In the genomic region with DNA sequence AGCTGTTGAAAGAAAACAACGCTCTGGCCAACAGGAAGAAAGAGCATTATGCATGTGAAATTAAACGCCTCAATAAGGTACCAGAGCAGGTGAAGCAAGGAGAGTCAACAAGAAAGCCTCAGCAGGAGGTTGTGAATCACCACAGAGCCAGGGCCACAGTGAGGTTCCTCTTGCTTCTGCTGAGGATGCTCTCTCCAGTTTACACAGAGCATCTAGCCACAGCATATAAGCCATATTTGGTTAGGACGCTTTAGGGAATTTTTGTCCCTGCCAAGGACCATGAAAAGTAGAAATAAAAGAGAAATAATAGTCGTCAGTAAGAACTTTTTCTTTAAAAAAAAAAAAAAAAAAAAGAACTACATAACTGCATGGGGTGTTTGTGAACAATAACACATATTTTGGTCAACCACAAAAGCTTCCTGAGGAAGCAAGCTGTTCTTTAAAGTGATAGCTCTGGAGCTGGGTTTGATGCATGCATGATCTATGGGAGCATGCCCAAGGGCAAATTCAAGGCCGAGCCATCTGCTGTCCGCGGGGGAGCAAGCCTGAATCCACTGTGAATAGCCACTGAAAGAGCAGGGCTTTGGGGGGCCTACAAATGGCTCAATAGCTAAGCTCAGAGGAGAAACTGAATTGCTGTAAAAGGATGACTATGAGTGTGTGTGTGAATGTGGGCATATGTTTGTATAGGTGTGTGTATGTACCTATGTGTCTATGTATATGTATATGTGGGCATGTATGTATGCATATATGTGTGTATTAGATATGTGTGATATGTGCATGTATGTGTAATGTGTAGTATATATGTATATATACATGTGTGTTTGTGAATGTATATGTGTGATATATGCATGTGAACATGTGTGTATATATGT, we compare ENCODE assay signal across 14 mouse cellular contexts.
A peak's percentile ranks its signal among the peaks of the same experiment; 100 is the strongest.
DNase-seq lines count a peak whose midpoint lies in the region; ATAC-seq and TF ChIP-seq lines count a peak whose summit lies in the region.
"Had no signal": no experiment of that assay in that cellular context is flagged by ENCODE, and none has a peak within 500 bp of the region (broad histone marks: within the 10 kb centered on the region; RNA-seq: fewer than 3 reads in every experiment).

No protein-coding gene starts in this region.

- TF ChIP-seq POLR2A in thymus, adult 2 months (IDR thresholded peaks at IDR 0.05; ENCODE audit: control insufficient read depth, extremely low read depth, insufficient read depth, low read length, poor library complexity): no peak

- no peak overlapping the region for H3K27ac ChIP-seq in hindbrain, embryonic 11.5 days (ENCODE audit: low read depth, low read length)
- no peak overlapping the region for H3K27ac ChIP-seq in hindbrain, postnatal 0 days
- peak overlapping the region; percentile 65 for H3K27ac ChIP-seq in thymus, adult 2 months (ENCODE audit: control insufficient read depth, insufficient read depth, low read length)

- intact Hi-C loops in left cerebral cortex, postnatal 14 days (cut with DNase I): no loop called here

- no peak for TF ChIP-seq CTCF in hindbrain, postnatal 0 days (IDR thresholded peaks at IDR 0.05; ENCODE audit: low read depth)
- no peak for TF ChIP-seq CTCF in thymus, adult 2 months (IDR thresholded peaks at IDR 0.05; ENCODE audit: borderline replicate concordance, control insufficient read depth, extremely low read depth, insufficient read depth, low read length, poor library complexity)

- H3K4me1 ChIP-seq in hindbrain, embryonic 11.5 days (replicated peaks; ENCODE audit: control insufficient read depth, insufficient read depth, low read length): no peaks in the 10 kb centered on the region
- peaks cover 5% of the 10 kb centered on the region; the same call in 1 of the 2 replicates for H3K4me1 ChIP-seq in hindbrain, postnatal 0 days (ENCODE audit: insufficient read depth, low read length)
- H3K4me1 ChIP-seq in thymus, adult 2 months (replicated peaks; ENCODE audit: control insufficient read depth, insufficient read depth, low read length): peaks cover 5% of the 10 kb centered on the region

- no peaks in the 10 kb centered on the region for H3K27me3 ChIP-seq in hindbrain, embryonic 11.5 days (ENCODE audit: control insufficient read depth, insufficient read depth, low read length)
- H3K27me3 ChIP-seq in hindbrain, postnatal 0 days (ENCODE audit: insufficient read depth, low read length): no peaks in the 10 kb centered on the region
- no peaks in the 10 kb centered on the region for H3K27me3 ChIP-seq in thymus, adult 2 months (ENCODE audit: control insufficient read depth, insufficient read depth, low read length)

- peak; percentile 64; the same call in 1 of the 2 replicates for ATAC-seq in hindbrain, embryonic 11.5 days (ENCODE audit: low FRiP score)
- ATAC-seq in hindbrain, postnatal 0 days: no peak
- peak; percentile 78 for ATAC-seq in inflammation-experienced regulatory T-cells, adult 6 months
- ATAC-seq: liver, postnatal 0 days had no signal

- no peaks in the 10 kb centered on the region for H3K9me3 ChIP-seq in hindbrain, embryonic 11.5 days (ENCODE audit: control insufficient read depth, low read length)
- no peaks in the 10 kb centered on the region for H3K9me3 ChIP-seq in hindbrain, postnatal 0 days (ENCODE audit: low read length)
- H3K9me3 ChIP-seq: G1E had no signal

- 23% methylated on average over 7 of the region's 7 CpGs for WGBS in hindbrain, embryonic 11.5 days
- 29% methylated on average over 7 of the region's 7 CpGs for WGBS in hindbrain, postnatal 0 days
- 2% methylated on average over 7 of the region's 7 CpGs for WGBS in thymus, adult 2 months

- DNase-seq in hindbrain, embryonic 11.5 days (ENCODE audit: low spot score): peak; percentile 24
- no peak for DNase-seq in hindbrain, postnatal 0 days (ENCODE audit: low spot score)
- DNase-seq in thymus, adult 2 months: no peak
- DNase-seq in thymus, postnatal 36 days: no peak
- DNase-seq in thymus, postnatal 4 days: peak; percentile 21
- no peak for DNase-seq in layer of hippocampus, adult 9-10 months (ENCODE audit: low spot score)
- no peak for DNase-seq in left cerebral cortex, postnatal 14 days (ENCODE audit: low spot score in 2 of 2)
- DNase-seq: cerebellum, adult 18-20 months; gastrocnemius, postnatal 36 days; kidney, postnatal 10 days; liver, postnatal 0 days had no signal

- H3K9ac ChIP-seq in hindbrain, embryonic 11.5 days (ENCODE audit: low read depth, low read length): no peak overlapping the region
- no peak overlapping the region for H3K9ac ChIP-seq in hindbrain, postnatal 0 days (replicated peaks; ENCODE audit: low read length)
- H3K9ac ChIP-seq: liver, postnatal 0 days had no signal

- no peak overlapping the region for H3K4me2 ChIP-seq in hindbrain, embryonic 11.5 days (replicated peaks; ENCODE audit: low read depth, low read length)
- no peak overlapping the region for H3K4me2 ChIP-seq in hindbrain, postnatal 0 days (ENCODE audit: low read depth, low read length)

- no peak overlapping the region for H3K4me3 ChIP-seq in hindbrain, embryonic 11.5 days (ENCODE audit: low read depth, low read length)
- no peak overlapping the region for H3K4me3 ChIP-seq in hindbrain, postnatal 0 days (ENCODE audit: low read length)
- no peak overlapping the region for H3K4me3 ChIP-seq in thymus, adult 2 months (ENCODE audit: control insufficient read depth, insufficient read depth, low read length)
- H3K4me3 ChIP-seq: erythroblast, embryonic 14.5 days had no signal

- no peaks in the 10 kb centered on the region for H3K36me3 ChIP-seq in hindbrain, embryonic 11.5 days (ENCODE audit: control insufficient read depth, insufficient read depth, low read length)
- H3K36me3 ChIP-seq in hindbrain, postnatal 0 days (ENCODE audit: insufficient read depth, low read length): no peaks in the 10 kb centered on the region
- H3K36me3 ChIP-seq in thymus, adult 2 months (ENCODE audit: control insufficient read depth, insufficient read depth, low read length): no peaks in the 10 kb centered on the region
- H3K36me3 ChIP-seq: G1E had no signal

Comparison
In these comparisons a context has a peak if more than half of its experiments do, and no peak if none do; other contexts are left out.
1. DNase-seq: peak in hindbrain, embryonic 11.5 days (single experiment) and thymus, postnatal 4 days (single experiment); none in hindbrain, postnatal 0 days (single experiment), thymus, adult 2 months (single experiment), thymus, postnatal 36 days (0 of 2), layer of hippocampus, adult 9-10 months (single experiment) and left cerebral cortex, postnatal 14 days (0 of 2).